Mouse (Mus musculus) layer of hippocampus, adult 8-10 months (tissue): ENCODE results near the gene Dst. TPM values are rescaled to one million over a fixed set of nuclear protein-coding genes. Genes with fewer than 3 reads are reported as not detected.

Source experiments
- DNase-seq, 2 experiments: peaks; one replicate each; pipeline ENCODE4 v3.0.0; 2022; ENCODE audit warnings: low spot score in 2 of 2
- total RNA-seq, 4 experiments: library from RNA; stranded (reverse); gene quantifications; 2 replicates each; pipeline ENCODE4 v1.2.4; 2022

Dst gene
- total RNA-seq, 4 experiments from 2014 or later = 211 to 239 (median 222) TPM

DNA sequence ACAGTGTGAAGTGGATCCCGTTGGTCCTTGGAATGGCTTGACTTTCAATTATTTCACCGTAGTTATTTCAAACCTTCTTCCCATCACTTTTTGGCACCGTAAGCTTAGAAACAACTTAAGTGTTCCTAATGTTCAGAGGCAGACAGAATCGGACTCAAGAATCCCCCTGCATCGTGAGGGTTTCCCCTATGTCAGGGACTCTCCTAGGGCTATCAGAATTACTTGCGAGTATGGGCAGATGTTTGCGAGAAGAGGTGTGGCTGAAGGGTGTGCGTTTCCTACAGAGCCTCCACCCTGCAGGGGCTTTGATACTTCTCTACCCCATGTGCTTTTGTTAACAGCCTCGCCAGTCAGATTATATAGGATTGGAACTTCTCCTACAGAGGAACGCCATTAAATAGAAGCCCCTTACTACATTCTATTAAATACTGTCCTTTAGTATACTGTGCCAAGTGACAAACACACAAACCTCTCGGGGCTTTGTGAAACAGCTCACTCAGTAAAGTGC lies 312.1 kb downstream of the Dst start:
- no peak for DNase-seq

DNA sequence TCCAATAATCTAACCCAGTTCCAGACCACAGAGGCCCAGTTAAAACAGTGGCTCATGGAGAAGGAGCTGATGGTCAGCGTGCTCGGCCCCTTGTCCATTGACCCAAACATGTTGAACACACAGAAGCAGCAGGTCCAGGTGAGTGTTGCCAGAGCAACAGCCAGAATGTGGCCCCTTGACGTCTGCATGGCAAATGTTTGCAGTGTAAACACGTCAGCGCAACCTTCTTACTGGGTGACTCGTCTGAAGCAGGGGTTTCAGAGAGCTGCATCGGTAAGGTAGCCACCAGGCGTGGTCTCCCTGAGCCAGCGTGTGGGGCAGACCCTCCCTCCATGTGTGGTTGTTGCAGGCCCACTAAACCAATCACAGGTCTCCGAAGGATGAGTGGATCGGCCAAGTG lies 315.8 kb downstream of the Dst start:
- no peak for DNase-seq

DNA sequence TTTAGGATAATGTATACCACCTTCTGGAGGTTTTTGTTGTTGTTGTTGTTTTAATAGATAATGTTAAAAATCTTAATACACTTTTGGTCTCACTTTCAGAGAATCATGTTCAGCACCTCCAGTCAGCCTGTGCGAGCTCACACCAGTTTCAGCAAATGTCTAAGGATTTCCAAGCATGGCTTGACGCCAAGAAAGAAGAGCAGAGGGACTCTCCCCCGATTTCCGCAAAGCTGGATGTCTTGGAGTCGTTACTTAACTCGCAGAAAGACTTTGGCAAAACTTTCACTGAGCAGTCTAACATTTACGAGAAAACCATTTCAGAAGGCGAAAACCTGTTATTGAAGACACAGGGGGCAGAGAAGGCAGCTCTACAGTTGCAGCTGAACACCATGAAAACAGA lies 319.7 kb downstream of the Dst start:
- no peak for DNase-seq

DNA sequence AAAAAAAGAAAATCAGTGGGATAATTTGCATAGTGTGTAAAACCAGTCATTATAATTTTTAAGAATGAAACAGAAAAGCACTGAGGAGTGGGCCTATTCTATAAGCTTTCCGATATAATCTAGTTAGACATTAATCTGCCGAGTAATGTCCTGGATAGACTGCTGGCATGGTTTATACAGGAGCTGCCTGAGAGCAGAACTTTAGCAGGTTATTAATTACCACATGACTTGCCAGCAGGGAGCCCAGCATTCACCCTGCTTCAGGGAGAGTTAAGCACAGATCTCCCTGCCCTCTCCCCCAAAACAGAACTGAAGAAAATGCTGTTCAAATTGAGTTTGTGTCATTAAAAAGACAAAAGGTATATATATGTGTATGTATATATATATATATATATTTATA lies 323.0 kb downstream of the Dst start:
- DNase-seq = no peak

DNA sequence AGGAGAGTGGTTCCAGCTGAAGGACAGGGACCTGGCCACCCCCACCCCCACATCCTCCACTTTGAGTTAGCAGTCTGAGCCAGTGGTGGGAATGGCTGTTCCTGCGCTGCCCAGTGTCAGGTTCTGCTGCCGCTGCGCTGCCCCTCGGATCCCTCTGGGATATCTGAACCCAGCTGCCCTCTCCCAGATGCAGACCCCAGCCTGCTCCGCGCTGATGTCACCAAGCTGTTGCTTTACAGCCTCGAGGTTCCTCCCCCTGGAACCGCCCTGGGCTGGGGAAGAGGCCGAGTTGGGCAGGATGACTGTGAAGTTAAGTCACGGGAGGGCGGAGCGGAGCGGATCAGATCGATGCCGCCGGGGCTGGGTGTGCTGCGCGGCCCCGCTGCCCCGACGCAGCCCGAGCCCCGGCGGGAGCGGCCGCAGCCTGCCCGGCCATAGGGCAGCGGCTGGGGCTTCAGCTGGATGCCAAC lies 328.3 kb downstream of the Dst start:
- DNase-seq = no peak

DNA sequence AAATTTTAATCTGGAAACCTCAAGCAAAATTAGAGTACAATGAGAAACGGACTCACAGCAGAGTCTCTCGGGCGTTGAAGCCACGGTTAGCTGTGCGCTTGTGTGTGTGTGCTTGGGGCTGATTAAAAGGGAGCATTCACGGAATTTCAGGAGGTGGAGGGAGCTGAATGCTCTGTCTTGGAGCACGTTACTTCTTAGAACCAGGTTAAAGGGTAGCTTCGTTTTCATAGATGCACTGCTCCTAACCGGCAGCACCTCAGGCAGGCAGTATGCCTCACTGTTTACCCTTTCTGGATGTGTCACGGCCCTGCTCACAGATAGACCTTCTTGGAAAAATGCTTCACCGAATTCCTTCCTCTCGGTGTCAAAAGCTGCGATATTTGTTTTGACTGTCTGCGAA lies 329.2 kb downstream of the Dst start:
- no peak for DNase-seq

DNA sequence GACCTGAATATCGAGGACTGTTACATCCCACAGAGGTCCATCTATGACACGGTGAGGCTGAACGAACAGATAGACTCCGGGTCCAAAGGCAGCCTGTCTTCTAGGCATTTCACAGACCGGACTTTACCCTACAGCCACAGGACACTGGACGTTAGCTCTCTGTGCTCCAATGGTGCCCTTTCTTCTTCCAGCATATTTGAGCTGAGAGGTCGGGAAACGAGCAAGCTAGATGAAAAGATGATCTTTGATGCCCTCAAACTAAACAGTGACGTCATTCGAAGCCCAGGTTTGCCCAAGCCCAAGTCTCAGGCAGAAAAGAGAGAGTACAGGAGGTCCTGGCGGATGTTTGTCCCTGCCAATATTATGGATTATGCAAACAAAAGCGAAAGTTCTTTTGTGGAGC lies 329.7 kb downstream of the Dst start:
- no peak for DNase-seq

DNA sequence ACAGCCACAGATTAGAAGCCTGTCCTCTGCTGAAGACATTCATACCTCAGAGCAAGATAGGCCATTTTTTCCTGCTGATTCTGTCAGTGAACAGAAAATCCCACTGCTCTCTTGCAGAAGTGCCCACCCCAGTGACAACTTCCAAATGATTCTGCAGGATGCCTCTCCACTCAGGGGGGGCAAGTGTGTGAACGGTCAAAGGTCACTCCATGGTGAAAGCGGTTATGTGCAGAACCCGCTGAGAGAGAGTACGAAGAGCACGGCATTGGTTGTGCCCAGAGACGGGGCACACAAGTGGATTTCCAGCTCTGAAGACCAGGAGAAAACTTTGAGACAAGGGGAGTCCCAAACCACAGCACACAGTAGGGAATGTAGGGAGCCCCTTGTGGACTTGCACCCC lies 330.2 kb downstream of the Dst start:
- no peak for DNase-seq

DNA sequence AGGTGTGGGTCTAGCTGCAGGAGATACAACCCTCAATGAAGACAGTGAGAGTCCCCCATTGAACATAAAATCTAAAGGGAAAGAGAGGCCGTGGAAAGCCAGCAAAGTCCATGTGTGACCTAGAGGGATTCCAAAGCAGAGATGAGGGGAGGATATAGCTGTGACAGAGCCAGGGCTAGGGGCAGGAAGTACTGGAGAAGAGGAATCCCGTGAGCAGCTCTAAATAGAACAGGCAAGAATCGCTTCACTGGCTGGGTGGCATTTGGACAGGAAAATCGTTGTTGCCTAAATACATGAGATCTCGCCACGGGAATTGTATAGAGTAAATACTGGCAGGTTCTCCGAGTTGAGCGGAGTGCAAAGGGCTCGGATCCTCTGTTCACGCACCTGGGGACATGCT lies 336.7 kb downstream of the Dst start:
- DNase-seq = no peak

DNA sequence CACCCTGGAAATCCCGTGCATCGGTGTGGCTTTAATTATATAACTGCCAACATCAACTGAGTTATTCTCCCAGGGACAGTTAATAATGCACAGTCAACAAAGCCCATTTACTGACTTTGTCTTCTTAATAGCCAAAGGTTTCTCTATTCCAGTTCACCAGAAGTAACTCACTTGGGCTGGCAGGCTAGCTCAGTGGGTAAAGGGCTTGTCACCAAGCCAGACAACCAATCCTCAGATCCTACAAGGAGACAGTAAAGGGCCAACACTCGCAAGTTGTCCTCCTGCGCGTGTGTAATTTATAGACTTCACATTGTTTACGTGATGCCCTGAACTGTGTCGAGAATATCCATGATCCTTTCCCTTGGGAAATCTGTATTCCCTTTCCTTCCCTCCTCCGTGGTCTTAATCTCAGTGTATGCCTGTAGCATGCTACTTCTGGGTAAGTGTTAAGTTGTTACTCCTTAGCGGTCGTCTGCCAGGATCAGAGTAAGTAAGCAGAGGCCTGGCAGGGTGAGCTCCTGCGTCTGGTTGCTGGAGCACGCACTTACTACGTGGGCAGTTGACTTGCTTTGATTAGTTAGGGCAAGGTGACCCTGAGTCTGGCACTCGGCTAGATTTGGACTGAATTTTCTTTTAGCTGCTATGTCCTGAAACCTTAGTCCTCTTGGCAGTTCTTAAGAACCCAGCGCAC lies 338.1 kb downstream of the Dst start:
- DNase-seq = no peak

DNA sequence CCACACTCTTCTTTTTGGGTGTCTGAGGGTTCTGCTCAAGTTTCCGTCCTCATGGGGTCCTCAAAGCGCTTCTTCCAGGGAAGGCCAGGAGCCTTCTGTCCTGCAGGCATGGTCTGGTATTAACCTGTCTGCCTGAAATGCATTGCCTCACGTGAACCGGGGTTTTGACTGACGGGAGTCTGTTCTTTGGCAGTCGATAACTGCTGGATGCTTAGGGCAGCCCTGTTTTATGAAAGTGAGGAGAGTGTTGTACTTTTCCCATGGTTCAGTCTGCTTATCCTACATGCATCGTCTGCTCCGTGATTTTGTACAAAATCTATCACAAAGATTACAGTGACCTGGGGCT lies 338.6 kb downstream of the Dst start:
- no peak for DNase-seq

DNA sequence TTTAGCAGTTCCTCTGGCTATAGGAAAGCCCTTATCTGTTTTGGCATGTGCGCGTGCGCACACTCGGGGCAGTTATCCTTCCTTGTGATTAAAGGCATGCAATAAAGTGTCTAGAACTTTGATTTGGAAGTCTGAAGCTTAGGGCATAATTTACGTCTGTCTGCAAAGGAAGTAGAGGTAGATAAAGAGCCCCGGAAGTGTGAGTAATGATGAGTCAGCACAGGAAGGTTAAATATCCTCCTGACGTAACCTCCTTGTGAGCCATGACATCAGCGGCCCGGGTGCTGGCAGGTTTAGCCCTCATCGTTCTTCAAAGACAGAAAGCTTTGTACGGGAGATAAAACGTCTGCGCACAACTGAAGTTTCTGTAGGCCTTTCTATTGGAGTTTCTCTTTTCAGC lies 343.1 kb downstream of the Dst start:
- DNase-seq = no peak

DNA sequence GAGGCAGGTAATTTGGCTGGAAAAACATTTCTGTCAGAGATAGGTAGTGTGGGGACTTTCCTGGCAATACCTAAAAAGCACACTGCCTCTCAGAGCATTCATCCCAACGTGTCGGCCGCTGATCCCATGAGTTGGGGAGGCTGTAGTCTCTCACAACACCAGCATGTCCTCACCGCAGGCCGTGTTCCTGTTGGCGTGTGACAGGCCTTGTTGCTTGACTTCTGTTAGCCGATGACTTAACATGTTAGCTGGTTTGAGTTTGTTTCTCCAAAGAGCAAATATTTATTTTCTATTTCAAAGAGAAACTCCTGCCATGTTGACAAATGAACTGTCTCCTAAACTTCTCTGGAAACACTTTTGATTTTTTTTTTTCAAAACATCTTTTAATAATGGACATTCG lies 344.2 kb downstream of the Dst start:
- no peak for DNase-seq

DNA sequence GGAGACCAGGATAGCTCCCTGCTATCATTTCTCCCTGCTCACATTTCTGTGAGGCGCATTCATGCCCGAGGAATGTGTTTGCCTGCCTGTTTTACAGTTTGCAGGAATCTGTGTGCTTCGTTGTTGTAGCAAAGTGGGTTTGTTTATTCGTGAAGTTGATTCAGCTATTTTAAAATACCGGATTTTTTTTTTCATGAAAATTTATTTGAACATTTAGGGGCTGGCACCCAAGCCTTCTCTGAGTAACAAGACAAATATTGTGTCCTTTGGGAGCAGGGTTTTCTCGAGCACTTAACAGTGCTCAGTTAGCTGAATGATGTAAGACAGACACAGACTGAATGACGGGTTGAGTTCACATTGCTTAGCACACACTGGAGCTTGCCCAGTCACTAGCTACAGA lies 345.9 kb downstream of the Dst start:
- DNase-seq = no peak

DNA sequence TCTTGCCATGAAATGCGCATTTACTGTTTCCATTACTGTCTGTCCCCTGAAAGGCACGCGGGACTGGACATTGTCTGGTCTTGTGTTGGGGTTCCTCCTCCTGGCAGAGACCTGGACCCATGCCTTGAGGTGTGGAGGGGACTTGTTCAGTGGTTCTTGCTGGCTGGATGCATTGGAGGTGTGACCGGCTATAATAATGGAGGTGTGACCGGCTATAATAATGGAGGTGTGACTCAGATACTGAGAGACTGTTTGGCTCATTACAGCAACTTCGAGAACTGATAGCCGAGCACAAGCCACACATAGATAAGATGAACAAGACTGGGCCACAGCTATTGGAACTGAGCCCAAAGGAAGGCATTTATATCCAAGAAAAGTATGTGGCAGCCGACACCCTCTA lies 351.9 kb downstream of the Dst start:
- DNase-seq = no peak

DNA sequence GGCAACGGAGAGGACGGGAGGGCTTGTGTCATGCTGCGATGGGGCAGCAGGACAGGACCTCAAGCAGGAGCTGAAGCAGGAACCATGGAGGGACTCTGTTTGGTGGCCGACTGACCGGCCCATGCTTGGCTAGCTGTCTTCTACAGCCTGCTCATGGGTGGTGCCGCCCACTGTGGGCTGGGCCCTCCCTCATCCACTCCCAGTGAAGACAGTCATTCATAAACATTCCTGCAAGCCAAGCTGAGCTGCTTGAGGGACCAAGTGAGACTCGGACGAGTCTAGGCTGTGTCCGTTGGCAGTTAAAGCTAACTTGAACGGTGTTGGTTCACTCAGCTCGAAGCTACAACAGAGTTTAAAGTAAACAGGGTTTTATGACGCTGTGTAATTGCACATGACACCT lies 353.0 kb downstream of the Dst start:
- no peak for DNase-seq

DNA sequence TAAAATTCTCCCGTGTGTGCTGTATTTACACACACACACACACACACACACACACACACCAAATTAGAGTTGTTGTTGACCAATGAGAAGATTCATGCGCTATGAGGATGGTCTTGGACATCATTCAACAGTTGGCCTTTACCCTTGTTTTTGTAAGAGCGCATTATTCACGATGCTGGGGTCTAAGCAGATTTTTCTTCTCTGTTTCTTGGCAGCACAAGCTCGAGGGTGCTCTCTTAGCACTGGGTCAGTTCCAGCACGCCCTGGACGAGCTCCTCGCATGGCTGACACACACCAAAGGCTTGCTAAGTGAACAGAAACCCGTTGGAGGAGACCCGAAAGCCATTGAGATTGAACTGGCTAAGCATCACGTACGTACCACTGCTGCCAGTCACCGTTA lies 360.5 kb downstream of the Dst start:
- no peak for DNase-seq

DNA sequence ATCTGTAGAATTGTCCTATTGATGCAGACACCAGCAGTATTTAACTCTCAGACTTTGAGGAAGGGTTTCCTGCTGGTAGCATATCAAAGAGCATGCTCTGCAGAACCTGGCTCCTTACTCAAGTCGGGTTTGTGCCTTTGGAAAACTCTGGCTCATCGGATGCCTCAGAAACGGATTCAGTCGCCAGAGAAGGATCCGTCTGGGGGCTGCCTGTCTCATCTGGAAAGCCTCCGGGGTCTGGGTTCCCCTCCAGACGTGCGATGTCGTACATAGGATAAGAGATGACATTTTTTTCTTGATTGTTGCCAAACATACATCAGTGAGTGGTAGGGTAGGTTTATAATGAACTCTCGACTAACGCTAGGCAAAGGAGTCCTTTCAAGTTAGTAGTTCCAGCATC lies 361.6 kb downstream of the Dst start:
- DNase-seq = no peak

DNA sequence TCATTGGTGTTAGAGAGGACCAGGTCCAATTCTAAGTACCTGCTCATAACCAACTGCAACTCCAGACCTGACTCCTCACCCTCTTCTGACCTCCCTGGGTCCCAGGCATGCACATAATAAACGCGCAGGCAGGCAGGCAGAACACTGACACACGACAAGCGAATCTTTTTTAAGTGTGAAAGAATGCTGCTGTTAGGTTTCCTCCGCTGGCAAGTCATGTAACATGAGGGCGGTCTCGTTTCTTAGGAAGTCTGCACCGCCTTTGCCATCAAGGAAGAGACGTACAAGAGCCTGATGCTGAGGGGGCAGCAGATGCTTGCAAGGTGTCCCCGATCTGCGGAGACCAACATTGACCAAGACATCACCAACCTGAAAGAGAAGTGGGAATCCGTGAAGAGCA lies 365.9 kb downstream of the Dst start:
- DNase-seq = no peak

DNA sequence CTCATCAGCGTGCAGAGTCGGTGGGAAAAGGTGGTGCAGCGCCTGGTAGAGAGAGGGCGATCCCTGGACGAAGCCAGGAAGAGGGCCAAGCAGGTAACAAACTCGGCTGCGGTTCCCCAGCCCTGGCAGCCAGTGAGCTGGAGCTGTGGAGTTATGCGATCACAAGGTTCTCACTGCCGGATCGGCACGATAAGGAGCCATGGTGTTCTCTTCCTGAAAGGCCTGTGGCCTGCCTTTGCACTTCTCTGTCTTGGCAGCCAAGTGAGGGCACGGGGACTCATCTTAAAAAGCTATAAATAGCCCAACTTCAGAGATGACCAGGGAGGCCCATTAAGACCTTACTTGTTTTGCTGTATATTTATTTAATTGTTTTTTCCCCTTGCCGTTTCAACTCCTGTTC lies 367.8 kb downstream of the Dst start:
- DNase-seq = no peak

DNA sequence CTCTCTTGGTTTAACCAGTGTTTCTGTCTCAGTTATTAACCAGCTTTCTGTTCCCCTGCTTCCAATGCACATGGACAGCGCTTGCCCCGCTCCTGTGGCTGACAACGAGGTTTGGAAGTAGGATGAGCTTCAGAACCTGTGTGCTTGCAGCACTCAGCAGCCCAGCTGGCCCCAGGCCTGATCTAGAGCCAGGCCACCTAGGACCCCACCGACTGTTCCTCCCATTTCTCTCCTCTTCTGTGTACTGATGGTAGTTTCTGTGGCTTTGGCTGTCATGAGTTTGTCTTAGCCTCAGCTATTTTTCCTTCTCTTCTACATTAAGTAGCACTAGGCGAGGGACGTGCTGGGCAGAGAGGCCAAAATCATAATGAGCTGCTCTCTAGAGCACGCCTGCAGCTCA lies 368.7 kb downstream of the Dst start:
- no peak for DNase-seq

DNA sequence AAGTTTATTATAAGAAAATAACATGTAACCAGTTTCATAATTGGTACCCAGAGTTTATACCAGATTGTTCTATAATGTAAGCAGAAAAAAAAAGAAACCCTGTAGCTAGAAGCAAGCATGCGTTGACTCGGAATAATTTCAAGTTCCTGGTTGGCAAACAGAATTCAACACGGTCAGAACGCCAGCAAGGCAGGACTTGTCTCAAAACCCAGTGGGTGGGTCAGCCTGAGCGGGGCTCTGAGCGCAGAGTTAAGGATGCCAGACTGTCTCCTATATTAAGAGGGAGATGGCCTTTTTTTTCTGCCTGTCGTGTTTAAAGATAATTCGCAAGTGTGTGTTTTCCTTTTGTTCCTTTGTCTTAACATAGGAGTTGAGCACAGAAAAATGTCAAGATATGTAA lies 369.2 kb downstream of the Dst start:
- DNase-seq = no peak

DNA sequence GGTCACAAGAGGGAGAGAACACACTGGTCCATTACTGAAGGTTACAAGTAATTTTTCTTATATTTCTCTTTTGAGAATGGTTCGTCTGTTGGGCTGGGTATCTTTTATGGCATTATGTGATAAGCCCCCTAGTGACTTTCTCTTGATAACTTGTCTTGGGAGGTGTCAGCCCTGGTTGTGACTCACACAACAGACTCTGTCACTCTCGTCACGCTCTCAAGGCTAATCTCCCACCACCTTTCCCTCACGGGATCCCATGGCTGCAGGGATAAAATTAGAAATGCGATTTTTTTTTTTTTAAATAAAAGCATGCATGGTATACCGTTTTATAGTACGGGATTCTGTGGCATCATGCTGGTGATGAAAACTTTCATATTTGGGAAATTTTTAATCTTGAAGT lies 375.5 kb downstream of the Dst start:
- no peak for DNase-seq

DNA sequence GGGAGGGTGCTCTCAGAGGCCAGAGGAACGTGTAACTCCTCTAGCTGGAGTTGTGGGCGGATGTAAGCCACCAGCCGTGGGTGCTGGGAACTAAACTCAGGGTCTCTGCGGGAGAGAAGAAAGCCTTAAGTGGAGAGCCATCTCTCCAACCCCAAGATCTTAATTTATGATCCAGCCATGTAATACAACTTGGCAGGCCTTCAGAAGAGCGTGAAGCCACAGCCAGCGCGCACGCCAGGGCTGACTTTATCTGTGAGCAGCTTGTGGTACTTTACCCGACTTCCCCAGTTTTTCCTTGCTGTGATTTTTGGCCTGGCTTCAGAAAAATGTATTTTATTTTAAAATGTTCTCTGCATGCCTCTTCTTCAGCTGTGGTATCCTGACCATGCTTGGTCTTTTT lies 377.0 kb downstream of the Dst start:
- no peak for DNase-seq
